In the genomic region with DNA sequence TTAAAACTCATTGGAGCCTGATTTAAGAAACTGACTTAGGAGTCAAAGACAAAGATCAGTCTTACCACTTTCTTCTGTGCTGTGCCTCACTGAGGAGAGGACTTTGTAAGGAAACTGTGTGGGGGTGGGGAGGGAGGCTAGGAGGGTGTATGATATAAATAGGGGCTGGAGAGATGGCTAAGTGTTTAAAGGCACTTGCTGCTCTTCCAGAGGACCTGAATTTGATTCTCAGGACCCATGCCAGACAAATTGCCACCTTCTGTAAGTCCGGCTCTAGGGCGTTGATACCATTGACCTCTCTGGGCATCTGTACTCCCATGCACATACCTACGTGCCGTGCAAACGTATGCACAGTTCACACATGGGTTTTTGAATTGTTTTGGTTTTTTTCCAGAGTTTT, we compare ENCODE assay signal across 31 mouse cellular contexts. TPM values are rescaled to one million over a fixed set of nuclear protein-coding genes. Genes with fewer than 3 reads are reported as not detected.
"Had no signal": no experiment of that assay in that cellular context is flagged by ENCODE, and none has a peak within 500 bp of the region (broad histone marks: within the 10 kb centered on the region; RNA-seq: fewer than 3 reads in every experiment).

No protein-coding gene starts in this region.

- H3K9ac ChIP-seq: heart, embryonic 15.5 days; hindbrain, embryonic 12.5 days; hindbrain, embryonic 14.5 days; intestine, embryonic 15.5 days; limb, embryonic 12.5 days; liver, embryonic 13.5 days; liver, embryonic 15.5 days; liver, postnatal 0 days had no signal

- H3K4me1 ChIP-seq: hindbrain, embryonic 10.5 days; hindbrain, embryonic 12.5 days; intestine, embryonic 15.5 days; limb, embryonic 10.5 days; limb, embryonic 12.5 days; liver, embryonic 13.5 days; liver, embryonic 15.5 days had no signal

- H3K27ac ChIP-seq: heart, adult 2 months; heart, embryonic 15.5 days; hindbrain, embryonic 10.5 days; hindbrain, embryonic 12.5 days; hindbrain, embryonic 14.5 days; intestine, embryonic 15.5 days; layer of hippocampus, adult 2 months; left cerebral cortex, adult 2 months; limb, embryonic 10.5 days; limb, embryonic 12.5 days; liver, embryonic 13.5 days; liver, embryonic 15.5 days had no signal

- ATAC-seq: hindbrain, embryonic 16.5 days; inflammation-experienced regulatory T-cells, adult 6 months; intestine, embryonic 15.5 days; intestine, postnatal 0 days; liver, postnatal 0 days had no signal

- DNase-seq: gastrocnemius, postnatal 36 days; heart, adult 2 months; heart, postnatal 4 days; kidney, adult 18-20 months; kidney, adult 8-10 months; kidney, postnatal 10 days; kidney, postnatal 25 days; kidney, postnatal 4 days; liver; liver, embryonic 13.5 days; liver, postnatal 0 days had no signal

- H3K27me3 ChIP-seq: heart, embryonic 15.5 days; hindbrain, embryonic 12.5 days; intestine, embryonic 15.5 days; limb, embryonic 12.5 days; liver, embryonic 13.5 days; liver, embryonic 15.5 days had no signal

- H3K9me3 ChIP-seq: heart, embryonic 15.5 days; hindbrain, embryonic 10.5 days; hindbrain, embryonic 12.5 days; intestine, embryonic 15.5 days; limb, embryonic 10.5 days; limb, embryonic 12.5 days; liver, embryonic 13.5 days; liver, embryonic 15.5 days had no signal

- H3K36me3 ChIP-seq: heart, embryonic 15.5 days; hindbrain, embryonic 10.5 days; hindbrain, embryonic 12.5 days; intestine, embryonic 15.5 days; limb, embryonic 10.5 days; limb, embryonic 12.5 days; liver, embryonic 13.5 days; liver, embryonic 15.5 days had no signal

- H3K4me3 ChIP-seq: heart, adult 2 months; heart, embryonic 15.5 days; hindbrain, embryonic 10.5 days; hindbrain, embryonic 12.5 days; intestine, embryonic 15.5 days; layer of hippocampus, adult 2 months; left cerebral cortex, adult 2 months; limb, embryonic 10.5 days; limb, embryonic 12.5 days; liver, embryonic 13.5 days; liver, embryonic 15.5 days had no signal

- H3K4me2 ChIP-seq: heart, embryonic 11.5 days; heart, embryonic 15.5 days; hindbrain, embryonic 12.5 days; hindbrain, embryonic 14.5 days; intestine, embryonic 15.5 days; limb, embryonic 12.5 days; liver, embryonic 11.5 days; liver, embryonic 13.5 days; liver, embryonic 15.5 days had no signal

RNA-seq across cellular contexts. Expression of gene Cct8l1, which starts 9.8 kb away (rescaled TPM):
- total RNA-seq: granulocyte monocyte progenitor cell, adult 5-6 weeks; heart, postnatal 4 days; left cerebral cortex, postnatal 14 days had no signal
- polyA plus RNA-seq: heart, embryonic 11.5 days; heart, embryonic 15.5 days; heart, postnatal 0 days; hindbrain, embryonic 10.5 days; hindbrain, embryonic 14.5 days; intestine, embryonic 15.5 days; kidney, embryonic 14.5 days; kidney, embryonic 16.5 days; limb, embryonic 10.5 days; limb, embryonic 12.5 days; liver, embryonic 11.5 days; liver, embryonic 13.5 days; liver, postnatal 0 days had no signal
